Mouse (Mus musculus) spleen, adult 2 months (tissue): ENCODE measurements around the gene Jak1. TPM values are rescaled to one million over a fixed set of nuclear protein-coding genes. Genes with fewer than 3 reads are reported as not detected.

Source experiments
- DNase-seq, 2 experiments: peaks; one replicate each; pipeline versions ENCODE4 v3.0.0 to v3.0.0-alpha.2; 2012 to 2021; ENCODE audit warnings: low spot score in 2 of 2, low read depth in 1 of 2
- H3K27ac ChIP-seq: fragments of 200-500 bp; 2 replicates; pipeline ENCODE4 v1.5.1; 2012; ENCODE audit warnings: low read length, inconsistent platforms; ENCODE audit not compliant: insufficient read depth
- H3K27me3 ChIP-seq: fragments of 200-500 bp; 2 replicates; pipeline ENCODE4 v1.6.1; 2012; ENCODE audit warnings: mild to moderate bottlenecking, moderate library complexity, low read length, inconsistent platforms; ENCODE audit not compliant: control insufficient read depth, insufficient read depth
- H3K36me3 ChIP-seq: fragments of 200-500 bp; 2 replicates; pipeline ENCODE4 v1.6.1; 2012; ENCODE audit warnings: mild to moderate bottlenecking, low read length, inconsistent platforms; ENCODE audit not compliant: control insufficient read depth, insufficient read depth
- H3K4me1 ChIP-seq: fragments of 200-500 bp; 2 replicates; pipeline ENCODE4 v1.6.1; 2011; ENCODE audit warnings: inconsistent platforms; ENCODE audit not compliant: control insufficient read depth, insufficient read depth, insufficient read length
- H3K4me3 ChIP-seq: fragments of 200-500 bp; 2 replicates; pipeline ENCODE4 v1.5.1; 2011; ENCODE audit warnings: mild to moderate bottlenecking, inconsistent platforms; ENCODE audit not compliant: insufficient read depth, insufficient read length; ENCODE audit errors: extremely low read depth
- CTCF ChIP-seq: fragments of 200-500 bp; IDR thresholded peaks from 2 replicates; pipeline ENCODE4 v1.5.1; 2011; ENCODE audit warnings: mild to moderate bottlenecking, inconsistent platforms; ENCODE audit not compliant: insufficient read depth, insufficient read length, insufficient replicate concordance; ENCODE audit errors: extremely low read depth
- POLR2A ChIP-seq: fragments of 200-500 bp; IDR thresholded peaks from 2 replicates; pipeline ENCODE4 v1.6.1; 2011; ENCODE audit warnings: low read depth, low read length, inconsistent platforms
- WGBS: fragments of 180-500 bp; shearing (Covaris S2); methylation state at CpG from one replicate; pipeline ENCODE4 v1.1.7; 2018; 5-methylcytosine and 5-hydroxymethylcytosine counted together
- polyA plus RNA-seq: library from polyadenylated mRNA; depleted of rRNA; stranded (reverse); fragments of >200 nt; gene quantifications from 2 replicates; pipeline ENCODE4 v1.2.3, GENCODE M21; 2012; rRNA removed

Jak1 gene
- 63.9 and 69.0 TPM in 2 replicates for polyA plus RNA-seq

DNA sequence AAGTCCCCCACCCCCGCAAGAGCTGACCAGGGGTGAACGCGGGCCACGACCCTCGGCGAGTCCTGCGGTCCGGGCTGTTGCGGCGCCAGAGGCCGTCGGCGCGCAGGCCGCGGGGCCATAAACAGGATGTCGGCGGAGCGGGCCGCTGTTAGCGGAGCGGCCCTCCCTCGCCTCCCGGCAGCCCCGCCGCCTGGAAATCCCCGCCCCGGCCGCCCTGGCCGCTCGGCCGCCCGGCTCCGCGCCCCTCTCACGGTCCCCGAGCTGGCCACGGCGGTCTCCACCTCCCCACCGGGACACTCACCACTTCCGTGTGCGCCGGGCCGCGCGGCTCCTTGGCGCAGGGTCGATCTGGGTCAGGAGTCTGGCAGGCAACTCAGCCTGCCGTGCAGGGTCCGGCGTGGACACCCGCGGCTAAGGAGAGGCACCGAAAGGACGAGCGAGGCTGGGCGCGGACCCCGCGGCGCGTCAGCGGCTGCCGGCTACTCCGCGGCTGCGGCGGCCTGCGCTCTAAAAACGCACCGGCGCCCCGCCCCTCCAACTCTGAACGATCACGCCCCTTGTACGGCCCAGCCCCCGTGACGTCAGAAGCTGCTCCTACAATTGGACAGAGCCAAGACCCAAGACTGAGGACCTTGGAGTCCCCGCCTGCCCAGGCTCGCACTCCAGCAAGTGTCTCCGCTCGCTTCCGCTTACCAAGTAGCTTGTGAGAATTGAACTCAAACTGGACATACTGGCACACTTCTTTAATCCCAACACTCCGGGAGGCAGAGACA is at the start of gene Jak1:
Gene Jak1, minus strand, starts transcription at position 542 of the 773 bp plus-strand sequence.
- under 1% methylated on average over 84 of the region's 84 CpGs for WGBS
- Histone ChIP-seq H3K4me1 (peaks cover 21% of the 10 kb centered on the region), H3K27ac (peak within 1 kb of the TSS; percentile 99), H3K27me3 (peaks cover 2% of the 10 kb centered on the region; the same call in 1 of the 2 replicates), H3K4me3 (peak within 1 kb of the TSS; percentile 100), H3K36me3 (no peaks in the 10 kb centered on the region)
- DNase-seq, result peak; percentile 95 to 98
- TF ChIP-seq CTCF (no peak), POLR2A (peak; percentile 98)

DNA sequence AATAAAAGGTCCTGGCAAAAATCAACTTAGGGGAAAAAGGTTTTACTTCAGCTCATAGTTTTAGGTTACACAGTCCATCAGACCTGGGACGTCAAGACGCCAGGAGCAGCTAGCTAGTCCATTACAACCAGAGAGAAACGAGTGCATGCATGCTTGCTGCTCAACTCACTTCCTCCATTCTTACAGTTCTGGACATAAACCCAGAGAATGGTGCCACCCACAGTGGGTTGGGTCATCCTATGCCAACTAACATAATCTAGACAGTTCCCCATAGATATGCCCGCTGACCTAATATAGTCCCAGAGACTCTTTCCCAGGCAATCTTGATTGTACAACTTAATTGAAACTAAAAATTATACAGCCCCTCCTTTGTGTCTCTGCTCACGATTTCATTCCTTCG is 47.0 kb upstream of the Jak1 start:
- 76% methylated on average over 6 of the region's 6 CpGs for WGBS
- TF ChIP-seq CTCF (no peak), POLR2A (no peak)
- no peaks in the 10 kb centered on the region for H3K27me3 ChIP-seq
- DNase-seq, result no peak
- H3K4me3 ChIP-seq, result no peak overlapping the region
- no peaks in the 10 kb centered on the region for H3K4me1 ChIP-seq
- H3K36me3 ChIP-seq, result no peaks in the 10 kb centered on the region
- H3K27ac ChIP-seq, result no peak overlapping the region

- TF ChIP-seq CTCF, result no peak
- no peak for TF ChIP-seq POLR2A
- WGBS, result 92% methylated on average over 4 of the region's 4 CpGs
- H3K27ac ChIP-seq, result no peak overlapping the region
Observed at GRCm38 (mm10) chr4:101308166-101308565, 43.1 kb upstream of the Jak1 start.

DNA sequence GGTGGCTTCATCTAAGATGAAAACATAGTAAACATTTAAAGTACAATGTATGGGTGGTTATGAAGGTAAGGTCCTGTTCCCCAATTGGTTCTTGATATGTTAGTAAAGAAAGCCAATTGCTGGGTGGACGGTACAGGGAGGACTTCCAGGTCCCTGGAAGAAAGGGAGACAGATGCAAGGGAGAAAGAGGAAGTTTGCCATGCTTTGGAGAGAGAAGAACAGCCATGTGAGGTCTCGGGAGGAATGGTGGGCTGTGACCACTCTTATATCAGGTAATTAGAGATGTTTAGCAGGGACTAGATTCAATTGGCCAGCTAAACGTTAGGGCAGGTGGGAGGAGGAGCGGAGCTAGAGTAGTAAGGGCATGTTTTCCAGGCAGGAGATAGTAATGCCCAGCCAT is 42.2 kb upstream of the Jak1 start:
- Histone ChIP-seq H3K27me3 (no peaks in the 10 kb centered on the region), H3K4me3 (no peak overlapping the region), H3K36me3 (no peaks in the 10 kb centered on the region), H3K27ac (no peak overlapping the region), H3K4me1 (no peaks in the 10 kb centered on the region)
- 63% methylated on average over 4 of the region's 4 CpGs for WGBS
- no peak for DNase-seq
- TF ChIP-seq CTCF, result no peak
- TF ChIP-seq POLR2A, result no peak

More at GRCm38 (mm10) chr4:101308166-101308565, 43.1 kb upstream of the Jak1 start:
- DNase-seq, result no peak
- Histone ChIP-seq H3K4me1 (no peaks in the 10 kb centered on the region), H3K36me3 (no peaks in the 10 kb centered on the region), H3K4me3 (no peak overlapping the region), H3K27me3 (no peaks in the 10 kb centered on the region)

DNA sequence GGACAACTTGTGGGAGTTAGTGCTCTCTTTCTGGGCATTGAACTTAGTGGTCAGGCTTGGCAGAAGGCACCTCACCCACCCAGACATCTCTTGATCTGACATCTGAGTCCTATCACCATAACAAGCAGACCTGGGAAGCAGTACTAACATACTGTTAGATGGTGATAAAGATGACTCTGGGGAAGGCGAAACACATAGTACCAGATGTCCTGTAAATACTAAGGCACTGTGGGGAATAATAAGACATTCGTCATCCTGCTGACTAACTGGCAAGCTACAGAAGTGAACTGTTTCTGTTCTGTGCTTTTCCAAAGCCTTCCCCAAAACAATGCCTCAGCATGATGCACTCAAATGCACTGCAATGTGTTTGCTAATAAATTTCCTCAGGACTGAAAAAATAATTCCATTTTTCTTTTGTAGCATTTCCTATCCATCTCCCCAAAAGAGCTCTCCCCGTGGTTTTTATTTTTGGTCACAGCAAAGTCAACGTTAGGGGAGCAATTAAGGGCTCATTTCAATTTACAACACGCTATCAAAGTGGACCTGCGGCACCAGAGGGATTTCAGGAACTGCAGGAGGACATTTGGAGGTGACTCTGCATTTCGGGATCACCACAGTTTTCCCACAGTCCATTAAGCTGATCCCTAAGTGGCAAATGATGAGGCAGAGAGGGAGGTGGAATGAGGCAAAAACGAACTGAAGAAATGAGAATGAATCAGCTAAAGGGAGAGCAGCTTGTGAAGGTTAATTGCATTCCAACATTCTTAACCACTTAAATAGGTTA is 41.2 kb upstream of the Jak1 start:
- no peaks in the 10 kb centered on the region for H3K36me3 ChIP-seq
- no peak overlapping the region for H3K4me3 ChIP-seq
- DNase-seq, result no peak
- 65% methylated on average over 8 of the region's 8 CpGs for WGBS
- H3K27me3 ChIP-seq, result no peaks in the 10 kb centered on the region
- H3K4me1 ChIP-seq, result no peaks in the 10 kb centered on the region
- TF ChIP-seq CTCF, result no peak
- TF ChIP-seq POLR2A, result no peak
- no peak overlapping the region for H3K27ac ChIP-seq

- WGBS, result 87% methylated on average over 9 of the region's 9 CpGs
- DNase-seq, result no peak
- TF ChIP-seq POLR2A (no peak), CTCF (no peak)
Observed at GRCm38 (mm10) chr4:101305126-101305525, 40.0 kb upstream of the Jak1 start.

More at GRCm38 (mm10) chr4:101305126-101305525, 40.0 kb upstream of the Jak1 start:
- no peak overlapping the region for H3K27ac ChIP-seq
- H3K36me3 ChIP-seq, result no peaks in the 10 kb centered on the region
- no peak overlapping the region for H3K4me3 ChIP-seq
- H3K27me3 ChIP-seq, result no peaks in the 10 kb centered on the region
- peaks cover 3% of the 10 kb centered on the region for H3K4me1 ChIP-seq
